Mouse (Mus musculus) mesoderm, embryonic 11.5 days (tissue): Measurements from ENCODE around the gene 2810004N23Rik.

Experiments
- DNase-seq: peaks from one replicate; pipeline ENCODE4 v3.0.0-alpha.2; 2012; ENCODE audit warnings: low read depth, low spot score

2810004N23Rik gene

GRCm38 (mm10) chr8:124823497-124823896 is 39.4 kb downstream of the 2810004N23Rik start:
- no peak for DNase-seq

DNA sequence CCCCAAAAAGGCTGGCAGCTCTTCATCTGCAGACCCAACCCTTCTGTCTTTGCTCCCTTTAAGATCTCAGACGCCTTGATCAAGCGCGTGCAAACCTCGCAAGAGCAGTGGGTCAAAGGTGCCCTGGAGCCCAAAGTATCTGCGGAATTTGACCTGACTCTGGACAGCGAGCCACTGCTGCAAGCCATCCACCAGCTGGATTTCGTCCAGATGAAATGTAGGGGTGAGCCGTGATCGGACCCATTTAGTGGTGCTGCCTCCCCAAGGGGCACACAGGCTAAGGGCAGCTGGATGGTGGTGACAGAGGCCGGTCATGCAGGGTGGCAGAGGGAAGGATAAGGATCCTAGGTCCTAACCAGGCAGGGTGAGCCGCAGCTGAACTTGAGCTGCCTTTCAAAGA is 42.8 kb downstream of the 2810004N23Rik start:
- no peak for DNase-seq

- DNase-seq = no peak
Measured at GRCm38 (mm10) chr8:124819612-124820115, 43.3 kb downstream of the 2810004N23Rik start.

GRCm38 (mm10) chr8:124817361-124817760 is 45.6 kb downstream of the 2810004N23Rik start:
- DNase-seq = no peak

DNA sequence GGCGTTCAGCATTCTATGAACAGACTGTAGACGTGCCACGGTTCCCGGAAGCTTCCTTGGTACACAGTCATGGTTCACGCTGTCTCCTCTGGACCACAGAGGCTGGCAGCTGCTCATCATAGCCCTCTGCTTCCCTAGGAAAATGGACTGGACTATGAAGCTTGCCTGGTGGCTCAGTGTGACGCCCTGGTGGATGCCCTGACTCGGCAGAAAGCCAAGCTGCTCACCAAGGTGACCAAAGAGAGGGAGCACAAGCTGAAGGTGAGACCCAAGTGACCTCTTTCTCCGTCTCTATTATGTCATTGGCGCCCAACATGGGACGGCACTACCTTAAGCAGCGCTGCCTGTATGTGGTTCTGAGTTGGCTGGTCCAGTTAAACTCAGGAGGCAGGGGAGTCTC is 46.1 kb downstream of the 2810004N23Rik start:
- DNase-seq = no peak

GRCm38 (mm10) chr8:124815870-124816269 is 47.0 kb downstream of the 2810004N23Rik start:
- DNase-seq = no peak

GRCm38 (mm10) chr8:124813326-124813725 is 49.6 kb downstream of the 2810004N23Rik start:
- no peak for DNase-seq

DNA sequence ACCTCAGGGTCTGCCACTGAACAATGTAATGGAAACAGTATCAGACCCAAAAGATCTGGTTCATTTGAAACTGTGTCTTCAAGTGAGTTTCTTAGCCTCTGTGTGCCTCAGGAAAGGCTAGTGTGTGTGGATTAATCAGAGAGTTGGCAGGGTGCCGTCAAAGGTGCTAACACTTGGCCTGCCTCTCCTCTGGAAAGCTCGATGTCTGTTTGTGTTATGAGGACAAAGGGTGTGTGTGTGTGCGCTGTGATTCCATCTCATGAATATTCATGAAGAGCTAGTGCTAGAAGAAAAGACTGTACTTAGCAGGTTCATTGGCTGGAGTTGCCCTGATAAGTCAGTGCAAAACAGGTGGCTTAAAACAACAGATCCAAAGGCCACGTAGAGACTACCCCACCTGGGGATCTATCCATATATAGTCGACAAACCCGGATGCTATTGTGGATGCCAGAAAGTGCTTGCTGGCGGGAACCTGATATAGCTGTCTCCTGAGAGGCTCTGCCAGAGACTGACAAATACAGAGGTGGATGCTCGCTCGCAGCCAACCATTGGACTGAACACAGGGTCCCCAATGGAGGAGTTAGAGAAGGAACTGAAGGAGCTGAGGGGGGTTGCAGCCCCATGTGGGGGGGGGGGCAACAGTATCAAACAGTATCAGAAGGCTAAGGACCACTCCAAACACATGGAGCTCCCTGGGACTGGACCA is 52.1 kb downstream of the 2810004N23Rik start:
- no peak for DNase-seq

DNA sequence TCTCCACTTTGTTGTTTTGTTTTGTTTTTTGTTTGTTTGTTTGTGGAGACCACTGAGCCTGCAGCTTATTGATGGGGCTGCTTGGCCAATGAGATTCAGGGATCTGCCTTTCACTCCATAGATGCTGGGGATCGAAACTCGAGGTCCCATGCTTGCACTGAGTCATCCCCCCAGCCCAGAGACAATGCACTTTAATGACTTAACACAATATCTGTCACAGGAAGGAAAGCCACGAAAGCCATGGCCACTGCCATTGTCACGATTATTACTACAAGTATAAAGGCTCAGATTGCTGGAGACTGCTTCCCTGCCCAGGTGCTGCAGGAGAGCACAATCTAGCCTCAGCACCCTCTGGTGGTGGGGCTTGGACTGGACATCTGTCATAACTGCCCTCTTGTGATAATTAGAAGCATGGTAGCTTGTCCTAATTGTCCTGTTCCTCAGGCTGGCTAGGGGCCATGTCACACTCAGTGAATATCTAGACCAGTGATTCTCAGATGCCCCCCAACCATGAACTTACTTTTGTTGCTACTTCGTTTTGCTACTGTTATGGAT is 52.8 kb downstream of the 2810004N23Rik start:
- no peak for DNase-seq

DNA sequence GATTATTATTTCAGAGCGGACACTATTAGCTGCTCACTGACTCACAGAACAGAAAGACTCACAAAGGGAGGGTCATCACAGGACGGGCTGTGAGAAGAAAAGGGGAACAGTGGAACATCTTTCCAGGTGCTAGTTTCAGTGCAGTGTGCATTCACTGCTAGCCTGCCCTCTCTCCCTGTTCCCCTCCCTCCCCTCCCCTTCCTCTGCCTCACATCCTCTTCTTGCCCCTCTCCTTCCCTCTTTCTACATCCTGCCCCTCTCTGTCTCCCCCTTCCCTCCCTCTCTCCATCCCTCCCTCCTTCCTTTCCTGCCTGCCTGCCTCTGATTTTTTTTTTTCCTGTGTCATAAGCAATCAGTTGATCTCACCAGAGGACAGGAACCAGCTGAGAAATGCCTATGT is 53.5 kb downstream of the 2810004N23Rik start:
- no peak for DNase-seq

GRCm38 (mm10) chr8:124805990-124806389 is 56.9 kb downstream of the 2810004N23Rik start:
- no peak for DNase-seq

DNA sequence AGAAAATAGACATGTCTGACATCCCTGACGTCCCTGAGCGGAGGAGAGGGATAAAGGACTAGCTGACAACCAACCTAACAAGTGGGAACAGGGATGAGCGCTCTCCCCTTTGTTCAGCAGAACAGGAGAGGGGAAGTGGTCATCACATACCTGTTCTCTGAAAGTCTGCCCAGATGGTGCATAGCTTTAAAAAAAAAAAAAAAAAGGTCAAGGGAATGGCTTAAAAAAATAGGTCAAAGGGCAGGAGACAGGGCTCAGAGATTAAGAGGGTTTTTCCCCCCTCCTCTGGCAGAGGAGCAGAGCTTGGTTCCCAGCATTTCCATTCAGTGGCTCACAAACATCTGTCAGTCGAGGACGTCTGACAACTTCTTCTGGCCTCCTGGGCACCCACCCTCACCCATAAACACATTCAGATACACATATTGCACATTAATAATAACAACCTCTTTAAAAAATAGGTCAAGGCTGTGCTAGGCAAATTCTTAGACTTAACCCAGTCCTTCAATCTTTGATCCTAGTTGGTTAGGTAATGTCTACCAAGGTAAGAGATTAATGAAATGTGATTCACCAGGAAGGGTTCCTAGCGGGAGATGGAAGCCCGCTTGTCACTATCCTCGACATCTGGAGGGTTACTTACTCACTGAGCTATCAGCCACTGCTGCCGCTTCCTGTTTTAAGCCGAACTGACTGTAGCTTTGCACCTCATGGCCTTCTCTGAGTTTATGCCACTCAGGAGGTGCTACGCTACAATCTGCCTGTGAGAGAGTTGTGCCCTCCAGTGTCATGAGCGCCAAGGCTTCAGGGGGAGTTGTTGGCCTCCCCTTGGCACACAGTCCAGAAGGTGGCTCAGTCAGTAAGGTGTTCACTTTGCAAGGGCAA is 58.9 kb downstream of the 2810004N23Rik start:
- no peak for DNase-seq

DNA sequence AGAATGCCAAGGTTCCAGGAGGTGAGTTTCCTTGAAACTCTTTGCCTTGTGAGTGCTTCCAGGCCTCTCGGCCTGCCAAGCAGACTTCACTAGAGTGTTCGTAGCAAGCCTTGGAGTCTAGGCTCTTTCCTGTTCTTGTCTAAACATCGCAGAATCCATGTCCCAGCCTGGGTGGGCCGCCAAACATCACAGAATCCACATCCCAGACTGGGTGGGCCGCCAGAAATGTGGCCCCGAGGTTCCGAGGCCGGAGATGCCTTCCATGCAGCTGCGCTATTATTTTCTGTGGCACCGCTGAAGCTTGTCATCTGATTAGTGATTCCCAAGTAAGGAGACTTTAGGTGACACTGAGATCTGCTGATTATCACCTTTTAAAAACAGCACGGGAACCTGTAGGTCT is 62.4 kb downstream of the 2810004N23Rik start:
- DNase-seq = no peak

GRCm38 (mm10) chr8:124795781-124796488 is 67.0 kb downstream of the 2810004N23Rik start:
- DNase-seq = no peak

- peak; percentile 56 for DNase-seq
Measured at GRCm38 (mm10) chr8:124794486-124794780, 68.5 kb downstream of the 2810004N23Rik start.

DNA sequence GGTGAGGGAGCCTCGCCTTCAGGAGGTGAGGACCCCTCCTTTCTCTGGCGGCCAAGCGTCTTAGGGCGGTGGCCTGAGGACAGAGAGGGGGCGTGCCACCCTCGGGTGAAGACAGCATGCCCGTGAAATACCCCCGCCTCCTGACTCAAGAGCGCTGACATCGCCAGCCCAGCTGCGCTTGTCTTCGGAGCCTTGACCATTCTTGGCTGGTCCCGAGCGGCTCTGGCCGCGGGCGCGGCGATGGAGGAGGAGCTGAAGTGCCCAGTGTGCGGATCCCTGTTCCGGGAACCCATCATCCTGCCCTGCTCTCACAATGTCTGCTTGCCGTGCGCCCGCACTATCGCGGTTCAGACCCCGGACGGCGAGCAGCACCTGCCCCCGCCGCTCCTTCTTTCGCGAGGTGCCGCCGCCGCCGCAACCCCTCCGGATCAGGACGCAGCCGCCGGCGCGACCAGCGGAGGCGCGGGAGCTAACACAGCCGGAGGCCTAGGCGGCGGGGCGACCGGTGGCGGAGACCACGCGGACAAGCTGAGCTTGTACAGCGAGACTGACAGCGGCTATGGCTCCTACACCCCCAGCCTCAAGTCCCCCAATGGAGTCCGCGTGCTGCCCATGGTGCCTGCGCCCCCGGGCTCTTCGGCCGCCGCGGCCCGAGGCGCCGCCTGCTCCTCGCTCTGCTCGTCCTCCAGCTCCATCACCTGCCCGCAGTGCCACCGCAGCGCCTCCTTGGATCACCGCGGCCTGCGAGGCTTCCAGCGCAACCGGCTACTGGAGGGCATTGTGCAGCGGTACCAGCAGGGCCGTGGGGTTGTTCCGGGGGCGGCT is 69.0 kb downstream of the 2810004N23Rik start:
- no peak for DNase-seq

GRCm38 (mm10) chr8:124793172-124793651 is 69.7 kb downstream of the 2810004N23Rik start:
- peak; percentile 90 for DNase-seq

DNA sequence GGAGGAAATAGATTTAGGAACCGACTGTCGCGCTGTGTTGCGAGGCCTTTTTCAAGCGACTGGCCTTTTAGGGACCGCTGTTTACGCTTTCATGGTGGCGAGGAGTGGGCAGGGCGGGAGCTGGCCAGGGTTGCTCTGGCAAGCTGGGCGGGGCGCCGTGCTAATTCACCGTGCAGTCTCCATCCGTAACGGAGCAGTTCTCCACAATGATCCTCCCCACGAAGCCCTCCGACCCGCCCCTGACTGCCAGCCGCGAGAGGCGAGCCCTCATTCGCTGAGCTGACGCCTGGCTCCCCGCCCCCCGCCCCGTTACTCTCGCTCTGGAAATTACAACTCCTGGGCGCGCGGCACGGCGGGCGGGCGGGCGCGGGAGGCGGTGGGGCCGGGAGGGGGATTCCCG is 70.2 kb downstream of the 2810004N23Rik start, which contains the start of gene Trim67:
Trim67 (plus strand) TSS at position 385 of the 400 bp plus-strand sequence.
- DNase-seq = peak; percentile 89

GRCm38 (mm10) chr8:124792186-124792585 is 70.7 kb downstream of the 2810004N23Rik start:
- DNase-seq = peak; percentile 34

GRCm38 (mm10) chr8:124791751-124792150 is 71.2 kb downstream of the 2810004N23Rik start:
- DNase-seq = no peak

DNA sequence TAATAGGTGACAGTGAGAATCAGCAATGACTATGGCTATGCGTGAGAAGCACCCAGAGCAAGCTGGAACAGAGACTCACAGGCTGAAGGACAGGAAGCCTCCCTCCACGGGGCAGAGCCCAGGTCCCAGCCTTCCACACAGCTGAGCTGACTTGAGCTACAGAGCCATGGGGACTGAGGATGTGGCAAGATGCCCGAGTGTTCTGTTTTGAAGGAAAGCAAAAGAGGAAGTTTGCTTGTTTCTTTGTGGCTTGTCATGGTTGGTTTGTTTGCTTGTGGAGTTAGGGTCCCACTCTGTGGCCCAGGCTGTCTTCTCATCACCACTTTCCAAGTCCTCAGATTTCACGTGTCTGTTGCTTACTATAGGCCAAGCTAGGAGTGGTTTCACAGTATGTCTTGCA is 72.2 kb downstream of the 2810004N23Rik start:
- no peak for DNase-seq
